Mouse (Mus musculus): ENCODE results near the gene Afm.

DNA sequence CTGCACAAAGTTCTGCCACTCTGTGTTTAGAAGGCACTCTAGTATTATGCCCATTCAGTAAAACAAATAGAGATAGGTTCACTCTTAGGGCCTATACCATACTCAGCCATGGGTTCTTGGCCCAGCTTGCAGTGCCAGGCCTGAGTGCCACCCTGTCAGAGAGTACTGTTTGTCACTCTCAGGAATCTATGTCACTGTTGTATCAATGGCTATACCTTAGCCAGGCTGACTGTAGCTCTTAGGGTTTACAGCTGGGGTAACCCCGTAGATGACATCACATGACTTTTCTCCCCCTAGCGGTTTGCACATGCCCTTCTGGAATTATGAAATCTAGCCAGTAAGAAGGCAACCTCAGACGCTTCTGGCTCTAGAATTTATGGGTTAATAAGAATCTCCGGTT, 24.4 kb upstream of the Afm start:
- TF ChIP-seq EP300 (IDR thresholded peaks at IDR 0.05; ENCODE audit: insufficient read depth, low read depth, low read length) = no peak
- TF ChIP-seq POLR2A (IDR thresholded peaks at IDR 0.05; ENCODE audit: insufficient read depth, low read length) = no peak
